Mouse (Mus musculus) embryo, embryonic 10.5 days (tissue): ENCODE results near the gene Cd101.

Experiments used
- DNase-seq: peaks from one replicate; pipeline ENCODE4 v3.0.0-alpha.2; 2015; ENCODE audit warnings: low spot score

Gene Cd101

GRCm38 (mm10) chr3:101029339-101029738 lies at the start of gene Cd101:
Gene Cd101, minus strand, starts transcription at chr3:101029556.
- DNase-seq = no peak

GRCm38 (mm10) chr3:101078344-101078743 lies 49.0 kb upstream of the Cd101 start:
- no peak for DNase-seq

GRCm38 (mm10) chr3:101077710-101078100 lies 48.3 kb upstream of the Cd101 start:
- DNase-seq = no peak

GRCm38 (mm10) chr3:101076966-101077709 lies 47.8 kb upstream of the Cd101 start:
- no peak for DNase-seq

- no peak for DNase-seq
Measured at GRCm38 (mm10) chr3:101075866-101076265, 46.5 kb upstream of the Cd101 start.

- DNase-seq = no peak
Measured at GRCm38 (mm10) chr3:101073384-101073783, 44.0 kb upstream of the Cd101 start.

GRCm38 (mm10) chr3:101072506-101073215 lies 43.3 kb upstream of the Cd101 start:
- DNase-seq = no peak

GRCm38 (mm10) chr3:101071576-101071975 lies 42.2 kb upstream of the Cd101 start:
- no peak for DNase-seq

GRCm38 (mm10) chr3:101070796-101071235 lies 41.5 kb upstream of the Cd101 start:
- DNase-seq = peak; percentile 56

GRCm38 (mm10) chr3:101070230-101070795 lies 41.0 kb upstream of the Cd101 start:
- no peak for DNase-seq

- peak; percentile 10 for DNase-seq
Measured at GRCm38 (mm10) chr3:101068701-101069100, 39.3 kb upstream of the Cd101 start.

GRCm38 (mm10) chr3:101066175-101066574 lies 36.8 kb upstream of the Cd101 start:
- DNase-seq = no peak

GRCm38 (mm10) chr3:101061865-101062585 lies 32.7 kb upstream of the Cd101 start:
- DNase-seq = no peak

GRCm38 (mm10) chr3:101059214-101059613 lies 29.9 kb upstream of the Cd101 start:
- DNase-seq = no peak

- no peak for DNase-seq
Measured at GRCm38 (mm10) chr3:101058203-101058602, 28.8 kb upstream of the Cd101 start.

- no peak for DNase-seq
Measured at GRCm38 (mm10) chr3:101055216-101055615, 25.9 kb upstream of the Cd101 start.

- DNase-seq = no peak
Measured at GRCm38 (mm10) chr3:101051601-101052000, 22.2 kb upstream of the Cd101 start.

- no peak for DNase-seq
Measured at GRCm38 (mm10) chr3:101049997-101050396, 20.6 kb upstream of the Cd101 start.

GRCm38 (mm10) chr3:101048781-101049180 lies 19.4 kb upstream of the Cd101 start:
- no peak for DNase-seq

GRCm38 (mm10) chr3:101047586-101048275 lies 18.4 kb upstream of the Cd101 start:
- no peak for DNase-seq

GRCm38 (mm10) chr3:101045431-101045830 lies 16.1 kb upstream of the Cd101 start:
- no peak for DNase-seq

GRCm38 (mm10) chr3:101044686-101045085 lies 15.3 kb upstream of the Cd101 start:
- no peak for DNase-seq
